Mouse (Mus musculus) lung, postnatal 10 days (tissue): ENCODE measurements at regions not wholly inside any gene's neighbourhood (a gene's known extent, or its start where the extent isn't known, plus 50 kb on each side); places are given as distances from the start of the nearest gene placed in this dataset.

Source experiments
- DNase-seq: peaks from one replicate; pipeline ENCODE4 v3.0.0; 2021

DNA sequence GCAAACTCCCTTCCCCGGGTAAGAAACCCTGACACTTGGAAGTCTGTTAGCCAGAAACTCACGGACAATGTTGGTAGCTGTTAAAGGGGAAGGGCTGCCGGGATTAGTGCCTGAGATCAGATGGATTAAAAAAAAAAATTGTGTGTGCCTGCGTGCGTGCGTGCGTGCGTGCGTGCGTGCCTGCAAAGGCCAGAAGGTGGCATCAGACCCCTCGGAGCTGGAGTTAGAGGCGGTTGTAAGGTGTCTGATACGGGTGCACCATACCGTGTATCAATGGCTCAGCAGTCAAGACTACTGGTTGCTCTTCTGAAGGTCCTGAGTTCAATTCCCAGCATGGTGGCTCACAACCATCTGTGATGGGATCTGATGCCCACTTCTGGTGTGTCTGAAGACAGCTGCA is 59.0 kb upstream of the Ccdc167 start:
- no peak for DNase-seq

DNA sequence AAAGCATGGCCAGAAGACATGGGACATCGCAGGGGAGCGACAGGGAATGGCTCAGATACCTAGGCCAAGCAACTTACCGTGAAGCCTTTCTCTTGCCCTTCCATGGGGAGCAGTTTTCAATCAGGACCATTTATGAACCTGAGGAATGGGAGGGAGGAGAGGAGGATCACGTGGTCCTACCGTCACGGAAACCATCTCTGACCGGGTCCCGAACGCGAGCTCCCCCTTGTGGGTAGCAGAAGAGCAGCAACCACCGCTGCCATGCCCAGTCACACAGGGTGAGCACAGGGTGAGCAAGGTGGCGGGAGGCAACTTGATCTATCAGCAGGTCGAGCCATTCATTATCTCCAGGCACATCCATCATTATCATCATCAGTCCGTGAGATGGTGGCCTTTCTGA is 56.5 kb upstream of the Ccdc167 start:
- peak; percentile 67 for DNase-seq

DNA sequence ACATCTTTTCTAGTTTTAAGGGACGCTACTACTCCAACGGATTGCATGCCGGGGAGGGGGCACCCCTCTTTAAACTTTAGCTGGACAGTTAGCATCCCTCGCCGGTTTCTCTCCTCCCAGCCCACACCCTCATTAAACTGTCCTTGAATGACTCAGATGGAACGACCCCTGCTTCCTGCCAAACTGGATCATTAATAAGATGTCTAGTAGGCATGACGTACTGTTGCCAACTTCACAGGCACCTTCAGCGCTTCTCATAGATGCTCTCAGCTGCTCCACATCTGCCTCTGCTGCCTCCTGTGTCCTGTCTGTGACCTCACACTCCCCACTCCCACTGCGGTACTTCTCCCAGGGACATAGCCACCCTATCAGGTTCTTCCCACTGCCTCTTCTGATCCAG is 54.1 kb upstream of the Ccdc167 start:
- DNase-seq: no peak

DNA sequence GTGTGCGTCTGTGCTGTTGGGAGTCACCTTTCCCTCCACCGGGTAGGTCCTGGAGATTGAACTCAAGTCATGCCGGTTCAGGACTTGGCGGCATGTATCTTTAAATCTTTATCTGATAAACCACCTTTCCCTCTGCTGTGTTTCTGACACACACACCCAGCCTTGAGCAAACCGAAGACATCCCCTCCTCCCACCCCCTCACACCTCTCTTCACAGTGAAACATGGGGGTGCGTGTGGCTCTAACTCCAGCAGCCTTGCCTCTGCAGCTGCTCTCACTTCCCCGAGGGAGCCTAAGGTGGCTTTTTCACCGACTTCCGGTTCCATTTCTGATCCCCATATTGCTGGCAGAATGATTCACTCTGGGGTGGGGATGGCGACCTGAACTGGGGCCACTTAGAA is 52.8 kb upstream of the Ccdc167 start:
- no peak for DNase-seq

DNA sequence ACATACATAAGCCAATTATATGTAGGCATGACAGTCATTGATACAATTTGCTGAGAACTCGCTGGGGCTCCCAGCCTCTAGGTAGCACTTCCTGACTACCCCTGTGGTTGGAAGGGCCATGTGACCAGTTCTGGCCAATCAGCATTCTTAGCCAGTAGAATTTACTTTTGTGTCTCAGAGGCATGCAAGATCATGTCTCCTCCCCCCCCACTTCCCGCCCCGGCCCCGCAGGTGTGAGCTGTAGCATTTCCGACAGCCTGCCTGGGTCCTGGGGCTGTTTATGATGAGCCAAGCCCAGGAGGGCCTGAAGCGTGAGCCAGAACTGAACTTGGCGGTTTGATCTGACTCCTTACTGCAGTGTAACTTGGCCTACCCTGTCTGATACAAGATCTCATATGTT is 52.3 kb upstream of the Ccdc167 start:
- DNase-seq: peak; percentile 16

DNA sequence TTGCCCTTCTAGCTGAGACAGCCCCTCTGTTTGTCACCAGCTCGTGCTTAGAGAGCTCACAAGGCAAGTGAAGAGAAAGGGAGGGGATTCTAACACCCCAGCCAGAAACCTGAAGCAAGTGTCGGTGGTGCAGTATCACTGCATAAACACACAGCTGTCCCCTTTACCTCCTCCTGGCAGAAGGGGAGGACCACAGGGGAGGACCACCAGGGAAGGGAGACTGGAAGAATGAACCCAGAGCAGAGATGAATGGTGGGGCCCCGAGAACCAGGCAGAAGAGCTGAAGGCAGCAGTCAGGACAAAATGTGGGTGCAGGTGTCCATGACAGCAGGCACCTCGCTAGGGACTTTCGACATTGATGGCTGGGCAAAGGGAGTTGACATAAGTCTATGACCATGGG is 51.8 kb upstream of the Ccdc167 start:
- DNase-seq: no peak
